Mouse (Mus musculus) mature B cell (primary cell): ENCODE data around the gene Plcl2.

Experiments
- in situ Hi-C: fragments of 300-500 bp; cut with MboI; formaldehyde crosslinking; loops from 2 replicates; pipeline ENCODE4 v1.14.3; 2019

Plcl2 gene

DNA sequence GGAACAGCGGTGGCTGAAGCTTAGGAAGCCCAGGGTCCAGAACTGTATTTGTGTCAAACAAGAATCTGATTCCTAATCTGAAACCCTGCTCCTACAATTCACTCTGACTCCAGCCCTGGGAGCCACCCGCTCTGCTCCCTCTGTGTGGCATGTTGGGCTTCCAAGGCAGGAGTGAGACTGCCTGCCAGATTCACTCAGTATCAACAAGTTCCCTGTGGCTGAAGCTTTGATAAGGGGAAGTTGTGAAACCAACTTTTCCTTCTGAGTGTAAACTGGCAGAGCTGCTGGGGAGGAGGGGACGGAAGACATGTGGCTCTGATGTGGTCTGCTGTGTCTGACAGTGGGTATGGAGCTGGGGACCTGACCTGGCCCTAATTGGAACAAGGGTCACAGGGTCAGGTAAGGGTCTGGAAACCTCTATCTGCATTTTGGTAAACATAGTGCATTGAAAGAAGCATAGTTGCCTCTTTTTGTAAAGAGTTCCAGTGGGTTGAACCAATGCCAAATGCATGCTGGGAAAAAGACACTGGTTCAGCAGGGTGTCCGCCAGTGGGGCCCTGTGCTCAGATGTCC lies 226.3 kb downstream of the Plcl2 start:
- in situ Hi-C loops: no loop called here

DNA sequence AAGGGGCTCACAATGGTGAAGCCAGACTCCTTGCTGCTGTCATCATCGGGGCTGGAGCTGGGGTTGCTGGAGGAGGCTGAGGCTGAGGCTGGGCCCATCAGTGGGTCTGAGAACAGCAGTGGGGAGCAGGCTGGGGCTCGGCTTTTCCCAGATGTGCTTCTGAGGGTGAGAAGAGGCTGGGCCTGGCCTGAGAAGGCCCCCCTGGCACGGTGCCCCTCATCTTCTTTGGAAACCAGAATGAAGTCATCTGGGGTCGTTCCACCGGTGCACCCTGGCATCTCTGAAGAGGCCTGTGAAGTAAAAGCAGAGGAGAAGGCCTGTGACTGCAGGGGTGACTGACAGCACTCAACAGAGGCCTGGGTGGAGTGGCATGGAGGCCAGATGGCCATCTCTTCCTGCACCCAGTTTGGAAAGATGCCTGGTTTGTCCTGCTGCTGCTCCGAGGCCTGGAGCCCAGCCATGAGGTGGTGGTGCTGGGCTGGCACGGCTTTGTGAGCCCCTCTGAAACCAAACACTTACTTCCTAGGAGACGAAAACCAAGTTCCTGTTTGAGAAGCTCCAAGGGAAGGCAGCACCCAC lies 226.8 kb downstream of the Plcl2 start:
- in situ Hi-C loops: no loop called here

DNA sequence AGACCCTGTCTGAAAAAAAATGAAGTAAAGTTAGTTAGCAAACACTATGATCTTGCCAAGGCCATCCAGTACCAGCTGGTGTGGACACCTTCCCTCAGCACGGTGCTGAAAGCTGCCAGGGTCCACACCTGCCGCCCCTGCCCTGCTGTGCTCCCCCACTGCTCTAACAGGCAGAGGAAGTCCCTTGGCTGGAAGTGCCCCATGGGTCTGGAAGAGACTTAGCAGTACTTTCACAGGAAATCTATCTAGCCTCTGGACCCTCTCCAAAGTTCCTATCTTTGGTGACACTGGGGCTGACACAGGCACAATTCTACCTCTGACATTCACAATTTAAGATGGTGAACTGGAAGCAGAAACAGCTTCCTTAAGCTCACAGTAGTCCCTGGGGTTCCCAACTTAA lies 227.9 kb downstream of the Plcl2 start:
- in situ Hi-C loops: no loop called here
